Mouse (Mus musculus) kidney, adult 2 months (tissue): ENCODE measurements around the gene Agpat2.

Experiments
- CTCF ChIP-seq: fragments of 200-500 bp; conservative IDR thresholded peaks from 2 replicates; pipeline ENCODE4 v1.5.1; 2011; ENCODE audit warnings: low read depth, mild to moderate bottlenecking, control low read depth, low read length, moderate library complexity, mixed read lengths; ENCODE audit not compliant: insufficient read depth, insufficient read length
- POLR2A ChIP-seq: fragments of 200-500 bp; IDR thresholded peaks from one replicate; pipeline ENCODE4 v1.6.1; 2011; ENCODE audit warnings: low read depth, low read length, control low read depth

DNA sequence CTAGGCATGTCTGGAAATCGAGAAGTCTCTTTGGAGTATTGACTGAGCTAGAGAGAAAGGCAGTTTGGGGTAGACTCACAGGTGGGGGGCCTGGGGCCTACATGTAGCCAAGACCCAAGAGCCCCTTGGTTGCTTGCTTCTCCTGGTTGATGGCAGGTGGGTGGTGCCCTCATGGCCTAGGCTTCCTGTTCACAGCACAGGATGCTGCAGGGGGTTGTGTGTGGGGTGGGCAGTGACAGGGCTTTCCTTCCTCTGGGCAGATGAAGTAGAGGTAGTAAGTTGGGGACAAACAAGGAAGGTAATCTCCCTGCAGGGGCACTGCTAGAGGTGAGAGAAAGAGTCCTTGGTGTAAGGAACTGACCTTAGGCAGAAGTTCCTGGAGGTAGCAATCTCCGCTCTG, 52.2 kb downstream of the Agpat2 start:
- TF ChIP-seq CTCF (no peak), POLR2A (no peak)
